In genomic region chr8:121934506-121934905, GRCm38 (mm10) we compare ENCODE assay signal across 9 mouse cellular contexts. TPM values are rescaled to one million over a fixed set of nuclear protein-coding genes. Genes with fewer than 3 reads are reported as not detected.
DNase-seq lines count a peak whose midpoint lies in the region; ATAC-seq and TF ChIP-seq lines count a peak whose summit lies in the region.
"Had no signal": no experiment of that assay in that cellular context is flagged by ENCODE, and none has a peak within 500 bp of the region (broad histone marks: within the 10 kb centered on the region; RNA-seq: fewer than 3 reads in every experiment).

No protein-coding gene starts in this region.

- intact Hi-C loops in heart, postnatal 14 days (cut with DNase I) = no loop called here
- intact Hi-C loops in left cerebral cortex, postnatal 14 days (cut with DNase I) = no loop called here

- no peak for ATAC-seq in heart, embryonic 14.5 days (ENCODE audit: insufficient number of reproducible peaks, insufficient read depth, low FRiP score, low read depth)
- 0 out of 2 replicates have a peak, but pooled peaks have one; percentile 16 for ATAC-seq in stomach, postnatal 0 days (ENCODE audit: low FRiP score, low TSS enrichment)

- H3K4me1 ChIP-seq in heart, embryonic 14.5 days (ENCODE audit: control insufficient read depth in 2 of 2, insufficient read depth in 2 of 2, low read length in 2 of 2) = peaks cover 3 to 7% of the 10 kb centered on the region in 2 experiments; a peak in 3 of 4 replicates
- H3K4me1 ChIP-seq in CH12.LX (ENCODE audit: control insufficient read depth in 1 of 2, insufficient read depth in 2 of 2) = peaks cover 32 to 76% of the 10 kb centered on the region in 2 experiments
- no peaks in the 10 kb centered on the region for H3K4me1 ChIP-seq in stomach, postnatal 0 days (replicated peaks; ENCODE audit: control insufficient read depth, insufficient read depth)

- peak in 1 of 2 experiments; percentile 83; a peak in 2 of 4 replicates for TF ChIP-seq CTCF in CH12.LX (conservative IDR thresholded peaks at IDR 0.05 in 1 of 2, IDR thresholded peaks at IDR 0.05 in 1 of 2; ENCODE audit: low read depth in 2 of 2, low read length in 2 of 2)
- TF ChIP-seq CTCF in stomach, postnatal 0 days (IDR thresholded peaks at IDR 0.05; ENCODE audit: low read depth) = peak; percentile 75

- H3K9me3 ChIP-seq in heart, embryonic 14.5 days (ENCODE audit: control insufficient read depth, low read length) = no peaks in the 10 kb centered on the region
- no peaks in the 10 kb centered on the region for H3K9me3 ChIP-seq in CH12.LX (replicated peaks; ENCODE audit: low read length)
- no peaks in the 10 kb centered on the region for H3K9me3 ChIP-seq in stomach, postnatal 0 days (ENCODE audit: control insufficient read depth, low read length)
- H3K9me3 ChIP-seq: limb, embryonic 13.5 days had no signal

- no peaks in the 10 kb centered on the region for H3K79me2 ChIP-seq in CH12.LX (replicated peaks; ENCODE audit: control insufficient read depth, extremely low read depth, insufficient read depth, poor library complexity, severe bottlenecking)

- 34% methylated on average over 4 of the region's 4 CpGs for whole genome bisulfite sequencing in heart, embryonic 14.5 days
- 42% methylated on average over 4 of the region's 4 CpGs for WGBS in stomach, postnatal 0 days

- in situ Hi-C loops in CH12.LX (cut with MboI; ENCODE audit: low pct_ligation_motif_present, low pct_unique_long_range_greater_than_20kb, low sequenced_read_pairs) = loop anchor here (10.0 kb wide), 1 partner anchor 220 kb away; no protein-coding TSS in a partner anchor

- no peak overlapping the region for H3K27ac ChIP-seq in heart, embryonic 14.5 days (replicated peaks in 1 of 2; ENCODE audit: control insufficient read depth in 1 of 2, insufficient read depth in 1 of 2, low read depth in 2 of 2, low read length in 2 of 2)
- peak overlapping the region; percentile 61 for H3K27ac ChIP-seq in CH12.LX (ENCODE audit: insufficient read depth, low read depth)
- H3K27ac ChIP-seq in stomach, postnatal 0 days (replicated peaks) = peak overlapping the region; percentile 45
- H3K27ac ChIP-seq: limb, embryonic 13.5 days had no signal

- TF ChIP-seq RAD21 in CH12.LX (IDR thresholded peaks at IDR 0.05; ENCODE audit: low read depth, low read length) = peak; percentile 56

- TF ChIP-seq EP300 in CH12.LX (IDR thresholded peaks at IDR 0.05; ENCODE audit: low read length) = no peak
- TF ChIP-seq EP300 in stomach, postnatal 0 days (optimal IDR thresholded peaks at IDR 0.05) = no peak

- no peak for TF ChIP-seq POLR2A in CH12.LX (IDR thresholded peaks at IDR 0.05; ENCODE audit: low read depth, low read length)

- no peaks in the 10 kb centered on the region for H3K36me3 ChIP-seq in heart, embryonic 14.5 days (ENCODE audit: control insufficient read depth, insufficient read depth, low read length)
- H3K36me3 ChIP-seq in CH12.LX (replicated peaks in 1 of 2; ENCODE audit: control insufficient read depth in 1 of 2, insufficient read depth in 1 of 2, low read length in 1 of 2) = no peaks in the 10 kb centered on the region
- H3K36me3 ChIP-seq in stomach, postnatal 0 days (ENCODE audit: control insufficient read depth, insufficient read depth, low read length) = no peaks in the 10 kb centered on the region
- H3K36me3 ChIP-seq: limb, embryonic 13.5 days had no signal

- peak overlapping the region; percentile 16; the same call in 1 of the 2 replicates for H3K9ac ChIP-seq in heart, embryonic 14.5 days (ENCODE audit: low read length)
- H3K9ac ChIP-seq in CH12.LX (ENCODE audit: insufficient read depth, low read depth) = peak overlapping the region; percentile 44
- 0 out of 2 replicates have a peak overlapping the region, but pooled peaks have one; percentile 4 for H3K9ac ChIP-seq in stomach, postnatal 0 days (ENCODE audit: low read length)

- H3K27me3 ChIP-seq in heart, embryonic 14.5 days (ENCODE audit: control insufficient read depth, insufficient read depth, low read length) = no peaks in the 10 kb centered on the region
- no peaks in the 10 kb centered on the region for H3K27me3 ChIP-seq in CH12.LX (replicated peaks)
- no peaks in the 10 kb centered on the region for H3K27me3 ChIP-seq in stomach, postnatal 0 days (ENCODE audit: control insufficient read depth, insufficient read depth, low read length)
- H3K27me3 ChIP-seq: limb, embryonic 13.5 days had no signal

- dilution Hi-C loops in CH12.LX (cut with MboI; ENCODE audit: extremely low pct_ligation_motif_present, extremely low pct_unique_long_range_greater_than_20kb, low sequenced_read_pairs) = no loop called here

- H3K4me2 ChIP-seq in heart, embryonic 14.5 days (ENCODE audit: low read length) = no peak overlapping the region
- H3K4me2 ChIP-seq in CH12.LX (ENCODE audit: insufficient read depth, low read depth, poor library complexity, severe bottlenecking) = peak overlapping the region; percentile 44
- no peak overlapping the region for H3K4me2 ChIP-seq in stomach, postnatal 0 days (replicated peaks; ENCODE audit: low read depth)
- H3K4me2 ChIP-seq: limb, embryonic 13.5 days had no signal

- H3K4me3 ChIP-seq in heart, embryonic 14.5 days (ENCODE audit: control insufficient read depth in 1 of 2, insufficient read depth in 1 of 2, low read depth in 1 of 2, low read length in 2 of 2) = no peak overlapping the region
- H3K4me3 ChIP-seq in CH12.LX (replicated peaks in 1 of 3; ENCODE audit: low read depth in 2 of 3, low read length in 2 of 3, poor library complexity in 1 of 3) = no peak overlapping the region
- H3K4me3 ChIP-seq in stomach, postnatal 0 days (ENCODE audit: low read depth, low read length) = no peak overlapping the region
- H3K4me3 ChIP-seq: limb, embryonic 13.5 days had no signal

- DNase-seq in heart, adult 9 months (ENCODE audit: low spot score in 2 of 2) = no peak
- DNase-seq in CH12.LX (ENCODE audit: extremely low read depth) = peak; percentile 71
- peak; percentile 75 for DNase-seq in adrenal gland, postnatal 14 days
- peak; percentile 37 to 66 for DNase-seq in heart, postnatal 14 days
- peak; percentile 74 for DNase-seq in lung, postnatal 10 days
- DNase-seq in stomach, postnatal 0 days (ENCODE audit: low spot score) = peak; percentile 36
- DNase-seq in left cerebral cortex, postnatal 14 days (ENCODE audit: low spot score in 2 of 2) = no peak

TF ChIP-seq in CH12.LX, 34 proteins besides CTCF, POLR2A, EP300 and RAD21 (continues in another document):
- TF ChIP-seq USF2 (conservative IDR thresholded peaks at IDR 0.05; ENCODE audit: low read depth, low read length) (no peak), SIN3A (IDR thresholded peaks at IDR 0.05; ENCODE audit: low read length) (peak; percentile 15; the same call in 1 of the 2 replicates), CHD2 (IDR thresholded peaks at IDR 0.05; ENCODE audit: low read length) (no peak), GABPA (IDR thresholded peaks at IDR 0.05; ENCODE audit: insufficient replicate concordance, low read depth, low read length) (no peak), MAZ (IDR thresholded peaks at IDR 0.05; ENCODE audit: low read depth, low read length) (0 out of 2 replicates have a peak, but pooled peaks have one; percentile 5), CHD1 (IDR thresholded peaks at IDR 0.05; ENCODE audit: low read depth, low read length) (no peak), MEF2A (IDR thresholded peaks at IDR 0.05; ENCODE audit: borderline replicate concordance, low read depth, low read length) (peak; percentile 45; the same call in 1 of the 2 replicates), E2F4 (IDR thresholded peaks at IDR 0.05; ENCODE audit: insufficient replicate concordance, low read depth, low read length) (no peak), ZC3H11A (IDR thresholded peaks at IDR 0.05; ENCODE audit: low read depth, low read length) (no peak), KAT2A (IDR thresholded peaks at IDR 0.05; ENCODE audit: insufficient replicate concordance, low read length) (no peak), IRF4 (IDR thresholded peaks at IDR 0.05; ENCODE audit: low read depth, low read length) (peak; percentile 53; the same call in 1 of the 2 replicates), MXI1 (IDR thresholded peaks at IDR 0.05; ENCODE audit: low read depth, low read length) (no peak), JUN (IDR thresholded peaks at IDR 0.05; ENCODE audit: insufficient read depth, low read depth, low read length) (no peak), SMC3 (IDR thresholded peaks at IDR 0.05; ENCODE audit: low read depth, low read length) (peak; percentile 65), PAX5 (IDR thresholded peaks at IDR 0.05; ENCODE audit: low read length) (no peak), ELF1 (IDR thresholded peaks at IDR 0.05; ENCODE audit: low read depth, low read length) (peak; percentile 43), HCFC1 (IDR thresholded peaks at IDR 0.05; ENCODE audit: low read depth, low read length) (no peak), NELFE (IDR thresholded peaks at IDR 0.05; ENCODE audit: low read depth, low read length) (peak; percentile 37; the same call in 1 of the 2 replicates)

RNA-seq across cellular contexts. Expression of gene Car5a, which starts 10.2 kb away (rescaled TPM):
- not detected in 2 replicates for polyA plus RNA-seq in heart, embryonic 14.5 days (2014; fragmentation: Nextera tagmentation; extraction: Ambion mirVana)
- total RNA-seq in CH12.LX (2012; rRNA removed) (3.1 and 9.7 TPM in 2 replicates), CH12.LX (2014; rRNA removed) (not detected in 2 replicates)
- 0.90 and 1.6 TPM in 2 replicates for polyA plus RNA-seq in CH12.LX (2012; ENCODE audit: insufficient read length, low read depth)
- total RNA-seq in adrenal gland, postnatal 14 days (2021) = 0.30 and 6.4 TPM in 2 replicates
- not detected for total RNA-seq in heart, postnatal 14 days (2021)
- polyA plus RNA-seq in stomach, postnatal 0 days (2015; fragmentation: Nextera tagmentation; extraction: Ambion mirVana) = 0.12 and 0.30 TPM in 2 replicates
- total RNA-seq in left cerebral cortex, postnatal 14 days (2021) = under 1 TPM in 1 of 2 experiments, not detected in 1; 0.29 TPM
- polyA plus RNA-seq: limb, embryonic 13.5 days had no signal

RNA-seq across cellular contexts. Expression of gene Banp, which starts 15.0 kb away (rescaled TPM):
- 21.2 and 24.8 TPM in 2 replicates for polyA plus RNA-seq in heart, embryonic 14.5 days (2014; fragmentation: Nextera tagmentation; extraction: Ambion mirVana)
- 29.1 and 34.2 TPM in 2 replicates for total RNA-seq in CH12.LX (2012; rRNA removed)
- 20.9 and 25.7 TPM in 2 replicates for total RNA-seq in CH12.LX (2014; rRNA removed)
- 13.2 and 14.9 TPM in 2 replicates for polyA plus RNA-seq in CH12.LX (2012; ENCODE audit: insufficient read length, low read depth)
- total RNA-seq in adrenal gland, postnatal 14 days (2021) = 30.4 and 31.2 TPM in 2 replicates
- 10 to 100 TPM; 16.0 to 24.5 TPM for total RNA-seq in heart, postnatal 14 days (2021)
- polyA plus RNA-seq in stomach, postnatal 0 days (2015; fragmentation: Nextera tagmentation; extraction: Ambion mirVana) = 9.0 and 10.0 TPM in 2 replicates
- 10 to 100 TPM; 27.4 to 38.5 TPM for total RNA-seq in left cerebral cortex, postnatal 14 days (2021)

RNA-seq across cellular contexts. Expression of gene Slc7a5, which starts 27.0 kb away (rescaled TPM):
- polyA plus RNA-seq in heart, embryonic 14.5 days (2014; fragmentation: Nextera tagmentation; extraction: Ambion mirVana) = 18.7 and 18.8 TPM in 2 replicates
- total RNA-seq in CH12.LX (2012; rRNA removed) = 156 and 207 TPM in 2 replicates
- total RNA-seq in CH12.LX (2014; rRNA removed) = 110 and 119 TPM in 2 replicates
- 235 and 291 TPM in 2 replicates for polyA plus RNA-seq in CH12.LX (2012; ENCODE audit: insufficient read length, low read depth)
- total RNA-seq in adrenal gland, postnatal 14 days (2021) = 41.4 and 46.8 TPM in 2 replicates
- 1 to 10 TPM; 6.7 to 7.0 TPM for total RNA-seq in heart, postnatal 14 days (2021)
- 8.9 and 9.3 TPM in 2 replicates for polyA plus RNA-seq in stomach, postnatal 0 days (2015; fragmentation: Nextera tagmentation; extraction: Ambion mirVana)
- 100 to 1,000 TPM; 114 to 130 TPM for total RNA-seq in left cerebral cortex, postnatal 14 days (2021)

Comparison
In these comparisons a context has a peak if more than half of its experiments do, and no peak if none do; other contexts are left out.
1. DNase-seq: peak in CH12.LX (single experiment), adrenal gland, postnatal 14 days (single experiment), heart, postnatal 14 days (2 of 2), lung, postnatal 10 days (single experiment) and stomach, postnatal 0 days (single experiment); none in heart, adult 9 months (0 of 2) and left cerebral cortex, postnatal 14 days (0 of 2).
2. H3K27ac ChIP-seq: peak in CH12.LX (single experiment) and stomach, postnatal 0 days (single experiment); none in heart, embryonic 14.5 days (0 of 2).
3. Peak in every context shown above with its lines, with median percentiles within 50 percentile points of each other: H3K9ac ChIP-seq.